Mouse (Mus musculus): ENCODE measurements around the gene Dlat.
"Not testable (repeated sequence)": the region's sequence is repeated elsewhere in the genome, so short reads cannot be mapped to it uniquely, and the experiment has no call there.

Gene Dlat

GRCm38 (mm10) chr9:50660431-50660830 is 851 bp upstream of the Dlat start:
- no peak for DNase-seq (ENCODE audit: low spot score)

GRCm38 (mm10) chr9:50658941-50659388 is 615 bp downstream of the Dlat start:
- no peak for DNase-seq (ENCODE audit: low spot score)

- DNase-seq (ENCODE audit: low spot score), result no peak
Measured at GRCm38 (mm10) chr9:50658391-50658790, 1.2 kb downstream of the Dlat start.

GRCm38 (mm10) chr9:50650503-50650902 is 9.1 kb downstream of the Dlat start:
- no peak for DNase-seq (ENCODE audit: low spot score)

GRCm38 (mm10) chr9:50646826-50647370 is 12.7 kb downstream of the Dlat start:
- no peak for DNase-seq (ENCODE audit: low spot score)

DNA sequence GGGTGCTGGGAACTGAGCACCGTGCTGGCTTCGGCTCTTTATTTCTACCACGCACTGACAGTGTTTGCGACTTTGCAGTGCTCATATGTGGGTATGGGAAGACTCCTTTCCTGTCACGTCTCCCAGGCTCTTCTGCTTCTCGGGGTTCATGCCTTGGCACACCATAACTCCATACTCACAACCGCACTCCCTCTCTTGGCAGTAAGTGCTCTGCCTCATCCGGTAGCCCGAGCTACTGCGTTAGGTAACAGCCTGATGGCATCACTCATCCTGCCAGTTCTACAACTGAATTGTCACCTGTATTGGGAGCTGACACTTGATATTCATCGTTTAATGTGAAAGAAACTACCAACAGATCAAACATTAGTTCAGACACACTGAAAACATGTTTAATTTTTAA is 25.3 kb downstream of the Dlat start:
- no peak for DNase-seq (ENCODE audit: low spot score)

GRCm38 (mm10) chr9:50633059-50633458 is 26.5 kb downstream of the Dlat start:
- no peak for DNase-seq (ENCODE audit: low spot score)

DNA sequence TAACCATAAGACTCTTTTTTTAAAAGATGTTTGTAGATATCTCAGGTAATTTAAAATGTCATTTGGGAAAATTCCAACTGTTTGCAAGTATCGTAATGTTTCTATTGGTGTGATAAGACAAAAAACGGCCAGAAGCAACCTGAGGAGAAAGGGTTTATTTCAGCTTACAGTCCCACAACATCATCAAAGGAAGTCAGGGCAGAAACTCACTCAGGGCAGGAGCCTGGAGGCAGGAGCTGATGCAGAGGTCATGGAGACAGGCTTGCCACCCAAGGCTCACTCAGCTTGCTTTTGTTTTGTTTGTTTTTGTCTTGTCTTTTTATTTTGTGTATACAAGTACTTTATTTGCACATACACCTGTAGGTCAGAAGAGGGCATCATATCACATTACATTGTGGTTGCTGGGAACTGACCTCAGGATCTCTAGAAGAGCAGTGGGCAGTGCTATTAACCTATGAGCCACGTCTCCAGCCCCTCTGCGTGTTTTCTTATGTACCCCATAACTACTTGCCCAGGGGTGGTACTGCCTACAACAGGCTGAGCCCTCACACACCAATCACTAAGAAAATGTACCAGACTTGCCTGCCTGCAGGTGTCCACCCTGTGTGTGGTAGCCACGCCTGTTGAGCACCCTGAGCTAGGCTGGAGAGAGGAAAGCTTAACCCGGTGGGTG is 27.4 kb downstream of the Dlat start:
- no peak for DNase-seq (ENCODE audit: low spot score)

DNA sequence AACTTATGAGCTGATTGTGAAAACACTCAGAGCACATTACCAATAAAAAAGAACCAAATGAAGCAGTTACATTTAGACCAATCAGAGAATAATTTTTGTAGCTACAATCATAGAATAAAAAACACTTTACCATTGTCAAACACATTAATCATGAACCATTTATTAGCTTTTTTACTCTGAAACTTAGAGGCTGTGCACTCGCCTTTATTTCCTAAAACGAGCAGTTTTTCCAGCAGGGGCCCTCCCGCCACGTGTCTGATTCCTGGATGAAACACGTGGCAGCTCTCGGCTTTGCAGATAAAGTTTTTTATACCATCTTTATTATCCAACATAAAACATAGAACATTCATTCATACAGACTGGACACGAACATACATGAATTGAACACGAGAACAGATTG is 28.7 kb downstream of the Dlat start:
- DNase-seq (ENCODE audit: low spot score), result not testable (repeated sequence)

DNA sequence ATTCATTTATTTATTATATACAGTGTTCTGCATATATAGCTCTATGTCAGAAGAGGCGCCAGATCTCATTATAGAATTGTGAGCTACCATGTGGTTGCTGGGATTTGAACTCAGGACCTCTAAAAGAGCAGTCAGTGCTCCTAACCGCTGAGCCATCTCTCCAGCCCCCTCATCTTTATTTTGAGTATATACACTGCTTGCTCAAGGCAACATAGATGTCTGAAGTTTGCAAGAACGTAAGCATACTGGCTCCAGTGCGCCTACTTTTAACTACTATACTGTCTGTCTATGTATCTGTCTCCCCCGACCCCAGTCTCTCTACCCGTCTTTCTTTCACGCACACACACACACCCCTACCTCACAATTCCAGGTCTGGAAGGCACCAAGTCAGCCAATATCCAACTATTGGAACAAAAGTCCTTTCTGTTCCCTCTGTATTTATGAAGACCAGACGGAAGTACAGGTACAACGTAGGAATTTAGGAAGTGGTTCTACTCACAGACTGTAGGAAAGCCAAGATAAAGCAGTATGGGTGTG is 41.7 kb downstream of the Dlat start:
- DNase-seq (ENCODE audit: low spot score), result no peak

GRCm38 (mm10) chr9:50616766-50617603 is 42.6 kb downstream of the Dlat start, which contains the start of the genes Pih1d2 and Nkapd1:
Gene Pih1d2 (plus strand): TSS chr9:50617321.
Gene Nkapd1 (minus strand): TSS chr9:50617464.
- DNase-seq (ENCODE audit: low spot score), result peak; percentile 88

DNA sequence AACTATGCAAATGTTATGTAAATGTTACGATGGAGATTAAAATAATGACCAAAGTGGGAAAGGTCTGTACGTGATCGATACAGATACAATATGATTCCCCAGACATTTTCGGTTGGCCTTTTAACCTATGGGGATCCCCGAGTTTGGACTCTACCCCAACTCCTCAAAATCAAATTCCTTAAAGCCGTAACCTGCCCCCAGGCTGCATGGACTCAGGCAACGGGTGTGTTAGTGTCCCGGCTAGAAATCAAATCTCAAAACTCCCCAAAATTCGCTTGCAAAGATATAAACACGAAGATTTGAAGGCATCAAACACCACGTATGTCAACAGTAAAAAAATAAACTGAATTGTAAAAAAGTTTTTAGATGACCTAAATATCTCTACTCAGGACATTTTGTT is 43.4 kb downstream of the Dlat start:
- no peak for DNase-seq (ENCODE audit: low spot score)

GRCm38 (mm10) chr9:50612115-50612514 is 47.5 kb downstream of the Dlat start:
- no peak for DNase-seq (ENCODE audit: low spot score)

- DNase-seq (ENCODE audit: low spot score), result no peak
Measured at GRCm38 (mm10) chr9:50604338-50604737, 55.2 kb downstream of the Dlat start.

DNA sequence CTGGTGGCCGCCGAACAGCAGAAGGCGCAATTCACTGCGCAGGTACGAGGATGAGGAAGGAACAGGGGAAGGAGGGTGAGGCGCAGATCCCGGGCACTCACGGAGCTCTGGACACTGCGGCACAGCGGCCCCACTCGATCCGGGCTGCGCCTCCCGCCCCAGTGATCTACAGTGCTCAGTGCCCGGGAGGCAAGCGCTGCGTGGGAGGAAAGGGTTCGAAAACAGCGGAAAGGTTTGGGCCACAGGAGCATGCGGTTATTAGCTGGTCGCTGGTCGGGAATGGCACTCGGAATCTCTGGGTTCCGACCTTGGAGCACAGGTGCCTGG is 55.6 kb downstream of the Dlat start:
- DNase-seq (ENCODE audit: low spot score), result no peak

- peak; percentile 96 for DNase-seq (ENCODE audit: low spot score)
Measured at GRCm38 (mm10) chr9:50603189-50603997, 56.2 kb downstream of the Dlat start, which contains the start of the genes Sdhd and Timm8b. Gene Sdhd (minus strand): TSS chr9:50603812. Gene Timm8b (plus strand): TSS chr9:50603910.

DNA sequence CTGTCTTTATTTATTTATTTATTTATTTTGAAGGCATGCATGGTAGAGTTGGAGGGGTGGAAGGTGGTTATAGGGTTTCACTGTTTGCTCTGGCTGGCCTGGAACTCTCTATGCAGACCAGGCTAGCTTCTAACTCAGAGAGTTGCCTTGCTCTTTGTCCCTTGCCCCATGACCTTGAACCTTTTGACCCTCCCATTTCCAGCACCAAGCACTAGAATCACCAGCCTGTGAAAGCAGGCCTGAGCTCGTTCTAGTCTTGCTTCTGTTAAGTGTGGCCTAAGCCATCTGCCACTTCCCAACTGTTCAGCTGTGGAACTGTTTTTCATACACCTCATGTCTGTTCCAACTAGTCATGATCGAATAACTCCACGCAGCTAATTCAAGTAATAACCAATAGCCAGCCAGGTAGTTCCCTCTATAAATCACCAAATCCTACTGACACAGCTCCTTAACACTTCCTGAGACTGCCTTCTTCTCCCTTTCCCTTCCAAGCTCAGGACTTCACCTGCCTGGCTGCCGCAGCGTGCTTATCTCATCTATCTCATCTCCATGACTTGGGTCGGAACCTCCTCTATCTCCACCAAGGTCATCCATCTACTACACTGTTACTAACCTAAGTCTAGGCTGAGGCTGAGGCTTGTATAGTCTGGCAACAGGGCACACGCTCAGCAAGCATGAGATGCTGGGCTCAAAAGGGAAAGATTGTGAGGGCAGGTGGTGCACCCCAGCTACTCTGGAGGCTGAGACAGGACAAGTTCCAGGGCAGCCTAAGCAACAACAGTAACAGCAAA is 57.3 kb downstream of the Dlat start:
- no peak for DNase-seq (ENCODE audit: low spot score)

DNA sequence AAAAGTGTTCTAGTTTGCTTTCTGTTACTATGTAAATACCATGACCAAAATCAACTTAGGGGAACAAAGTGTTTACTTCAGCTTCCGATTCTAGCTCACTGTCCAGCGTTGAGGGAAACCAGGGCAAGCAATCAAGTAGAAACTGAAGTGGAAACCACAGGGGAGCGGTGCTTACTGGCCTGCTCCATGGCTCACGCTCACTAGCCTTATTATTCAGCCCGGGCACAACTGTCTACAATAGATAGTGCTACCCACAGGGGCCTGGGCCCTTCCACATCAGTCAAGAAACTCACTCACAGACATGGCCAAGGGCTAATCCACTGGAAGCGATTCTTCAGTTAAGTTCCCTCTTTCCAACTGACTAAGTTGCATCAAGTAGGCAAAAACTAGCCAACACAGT is 58.0 kb downstream of the Dlat start:
- no peak for DNase-seq (ENCODE audit: low spot score)

DNA sequence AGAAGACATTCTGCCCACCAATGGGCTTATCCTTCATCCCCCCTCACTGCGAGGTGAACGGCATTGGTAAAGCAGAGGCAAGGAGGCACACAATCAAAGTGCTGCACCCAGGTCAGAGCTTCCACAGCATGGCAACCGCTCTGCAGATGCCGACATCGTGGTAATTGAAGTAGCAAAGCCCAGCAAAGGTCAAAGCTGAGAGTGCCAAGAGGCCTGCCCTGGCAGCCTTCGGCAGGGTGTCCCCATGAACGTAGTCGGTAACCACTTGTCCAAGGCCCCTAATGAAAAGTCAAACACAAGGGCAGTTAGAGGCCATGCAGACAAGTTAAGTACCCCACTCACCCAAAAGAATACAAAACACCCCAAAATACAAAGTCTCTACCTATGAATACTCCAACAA is 62.6 kb downstream of the Dlat start:
- no peak for DNase-seq (ENCODE audit: low spot score)

- no peak for DNase-seq (ENCODE audit: low spot score)
Measured at GRCm38 (mm10) chr9:50594794-50595417, 64.7 kb downstream of the Dlat start.

DNA sequence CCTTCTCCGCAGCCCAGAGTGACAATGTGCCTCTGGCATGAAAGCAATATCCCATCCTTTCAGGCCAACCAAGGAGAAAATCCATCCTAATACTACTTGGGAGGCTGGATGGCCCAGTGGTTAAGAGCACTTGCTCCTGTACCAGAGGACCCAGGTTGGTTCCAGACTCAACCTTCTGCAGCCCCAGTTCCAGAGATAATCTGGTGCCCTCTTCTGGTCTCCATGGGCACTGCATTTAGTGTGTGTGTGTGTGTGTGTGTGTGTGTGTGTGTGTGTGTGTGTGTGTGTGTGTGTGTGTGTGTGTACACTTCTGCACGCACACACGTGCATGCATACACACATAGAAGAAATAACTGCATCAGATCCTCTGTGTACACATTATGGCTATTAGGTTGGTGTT is 66.0 kb downstream of the Dlat start:
- DNase-seq (ENCODE audit: low spot score), result no peak
